Mouse (Mus musculus) kidney, postnatal 36 days (tissue): ENCODE results near the gene Hoxc5.

Experiments used
- DNase-seq, 2 experiments: peaks; one replicate each; pipeline ENCODE4 v3.0.0; 2021 to 2022; ENCODE audit warnings: mixed read lengths in 2 of 2

The Hoxc5 gene

GRCm38 (mm10) chr15:102990461-102991397 lies 23.5 kb downstream of the Hoxc5 start, which contains the start of gene Hoxc8:
TSS of gene Hoxc8 (plus strand) at chr15:102990607.
- DNase-seq = peak in 1 of 2 experiments; percentile 69

- no peak for DNase-seq
These were observed 24.5 kb downstream of the Hoxc5 start for GRCm38 (mm10) chr15:102991782-102992181.

- DNase-seq = no peak
These were observed 25.0 kb downstream of the Hoxc5 start for GRCm38 (mm10) chr15:102992206-102992605.

GRCm38 (mm10) chr15:102992863-102993262 lies 25.6 kb downstream of the Hoxc5 start:
- DNase-seq = no peak

- no peak for DNase-seq
These were observed 29.3 kb downstream of the Hoxc5 start for GRCm38 (mm10) chr15:102996548-102996947.

- no peak for DNase-seq
These were observed 30.2 kb downstream of the Hoxc5 start for GRCm38 (mm10) chr15:102997431-102997830.

GRCm38 (mm10) chr15:102997939-102998355 lies 30.7 kb downstream of the Hoxc5 start, which contains the start of gene Hoxc6:
TSS of gene Hoxc6 (plus strand) at chr15:102998257.
- peak; percentile 61 to 80 for DNase-seq

GRCm38 (mm10) chr15:102998608-102999182 lies 31.5 kb downstream of the Hoxc5 start:
- DNase-seq = no peak

- DNase-seq = peak; percentile 92 to 94
These were observed 32.1 kb downstream of the Hoxc5 start for GRCm38 (mm10) chr15:102999183-102999831.

- peak in 1 of 2 experiments; percentile 54 for DNase-seq
These were observed 32.7 kb downstream of the Hoxc5 start for GRCm38 (mm10) chr15:102999955-103000354.

- DNase-seq = no peak
These were observed 33.3 kb downstream of the Hoxc5 start for GRCm38 (mm10) chr15:103000501-103000901.

- DNase-seq = no peak
These were observed 34.1 kb downstream of the Hoxc5 start for GRCm38 (mm10) chr15:103001370-103001769.

GRCm38 (mm10) chr15:103002156-103002555 lies 34.9 kb downstream of the Hoxc5 start:
- peak in 1 of 2 experiments; percentile 70 for DNase-seq

- DNase-seq = peak in 1 of 2 experiments; percentile 51
These were observed 35.7 kb downstream of the Hoxc5 start for GRCm38 (mm10) chr15:103002821-103003448.

GRCm38 (mm10) chr15:103005308-103005707 lies 38.1 kb downstream of the Hoxc5 start:
- DNase-seq = peak in 1 of 2 experiments; percentile 56

- no peak for DNase-seq
These were observed 38.6 kb downstream of the Hoxc5 start for GRCm38 (mm10) chr15:103005797-103006196.

- DNase-seq = no peak
These were observed 39.1 kb downstream of the Hoxc5 start for GRCm38 (mm10) chr15:103006326-103006725.

- peak in 1 of 2 experiments; percentile 52 for DNase-seq
These were observed 42.2 kb downstream of the Hoxc5 start for GRCm38 (mm10) chr15:103009265-103010111.

GRCm38 (mm10) chr15:103010112-103010846 lies 43.0 kb downstream of the Hoxc5 start:
- no peak for DNase-seq

GRCm38 (mm10) chr15:103010847-103011555 lies 43.8 kb downstream of the Hoxc5 start:
- no peak for DNase-seq
